Mouse (Mus musculus): ENCODE measurements around the gene Gsta4. TPM values are rescaled to one million over a fixed set of nuclear protein-coding genes. Genes with fewer than 3 reads are reported as not detected.

Gene Gsta4
- polyA plus RNA-seq, 1 experiment: 2.8 TPM

GRCm38 (mm10) chr9:78178197-78178596 is 4.4 kb upstream of the Gsta4 start:
- Histone ChIP-seq H3K27ac (ENCODE audit: insufficient read depth, low read length) (no peak overlapping the region), H3K27me3 (ENCODE audit: control insufficient read depth, insufficient read depth, low read length) (no peaks in the 10 kb centered on the region), H3K4me1 (ENCODE audit: control insufficient read depth, insufficient read depth, insufficient read length) (no peaks in the 10 kb centered on the region), H3K4me3 (ENCODE audit: extremely low read depth, insufficient read depth, insufficient read length) (no peak overlapping the region), H3K36me3 (ENCODE audit: control insufficient read depth, insufficient read depth, low read length) (no peaks in the 10 kb centered on the region)
- TF ChIP-seq POLR2A (IDR thresholded peaks at IDR 0.05; ENCODE audit: low read depth, low read length) (no peak), CTCF (IDR thresholded peaks at IDR 0.05; ENCODE audit: extremely low read depth, insufficient read depth, insufficient read length, insufficient replicate concordance) (no peak)
- no peak for DNase-seq (ENCODE audit: low read depth in 1 of 2, low spot score in 2 of 2)
- WGBS: 92% methylated on average over 5 of the region's 5 CpGs

GRCm38 (mm10) chr9:78179071-78179470 is 3.5 kb upstream of the Gsta4 start:
- WGBS: 91% methylated on average over 2 of the region's 2 CpGs

GRCm38 (mm10) chr9:78185686-78186085 is 3.1 kb downstream of the Gsta4 start:
- no peak for DNase-seq (ENCODE audit: low read depth in 1 of 2, low spot score in 2 of 2)
- Histone ChIP-seq H3K4me1 (ENCODE audit: control insufficient read depth, insufficient read depth, insufficient read length) (no peaks in the 10 kb centered on the region), H3K27ac (ENCODE audit: insufficient read depth, low read length) (no peak overlapping the region), H3K4me3 (ENCODE audit: extremely low read depth, insufficient read depth, insufficient read length) (no peak overlapping the region), H3K27me3 (ENCODE audit: control insufficient read depth, insufficient read depth, low read length) (no peaks in the 10 kb centered on the region), H3K36me3 (ENCODE audit: control insufficient read depth, insufficient read depth, low read length) (no peaks in the 10 kb centered on the region)
- WGBS: 86% methylated on average over 9 of the region's 9 CpGs
- TF ChIP-seq POLR2A (IDR thresholded peaks at IDR 0.05; ENCODE audit: low read depth, low read length): no peak

More at GRCm38 (mm10) chr9:78179071-78179470, 3.5 kb upstream of the Gsta4 start:
- no peak for DNase-seq (ENCODE audit: low read depth in 1 of 2, low spot score in 2 of 2)
- TF ChIP-seq POLR2A (IDR thresholded peaks at IDR 0.05; ENCODE audit: low read depth, low read length) (no peak), CTCF (IDR thresholded peaks at IDR 0.05; ENCODE audit: extremely low read depth, insufficient read depth, insufficient read length, insufficient replicate concordance) (no peak)
- no peaks in the 10 kb centered on the region for H3K36me3 ChIP-seq (ENCODE audit: control insufficient read depth, insufficient read depth, low read length)
- no peak overlapping the region for H3K4me3 ChIP-seq (ENCODE audit: extremely low read depth, insufficient read depth, insufficient read length)
- H3K27ac ChIP-seq (ENCODE audit: insufficient read depth, low read length): no peak overlapping the region
- no peaks in the 10 kb centered on the region for H3K4me1 ChIP-seq (ENCODE audit: control insufficient read depth, insufficient read depth, insufficient read length)
- no peaks in the 10 kb centered on the region for H3K27me3 ChIP-seq (ENCODE audit: control insufficient read depth, insufficient read depth, low read length)

DNA sequence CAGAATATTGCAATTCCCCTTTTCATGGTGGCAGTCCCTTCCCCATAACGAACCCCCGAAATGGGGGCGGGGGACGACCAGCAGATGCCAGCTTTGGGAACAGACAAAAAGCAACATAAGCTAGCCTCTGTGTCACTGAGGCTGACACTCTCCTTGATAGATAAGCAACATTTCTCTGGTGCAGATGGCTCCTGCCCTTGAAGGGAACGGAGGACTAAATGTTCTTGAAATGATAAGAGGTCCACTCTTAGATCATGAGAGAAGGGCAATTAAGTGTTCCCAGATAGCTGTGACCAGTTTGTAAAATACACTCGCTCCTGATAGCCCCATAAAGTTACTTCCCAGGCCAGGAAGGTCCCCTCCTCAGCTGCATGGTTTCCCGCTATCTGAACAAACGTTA is 6.3 kb downstream of the Gsta4 start:
- no peak overlapping the region for H3K27ac ChIP-seq (ENCODE audit: insufficient read depth, low read length)
- no peaks in the 10 kb centered on the region for H3K4me1 ChIP-seq (ENCODE audit: control insufficient read depth, insufficient read depth, insufficient read length)
- 83% methylated on average over 8 of the region's 8 CpGs for WGBS
- H3K36me3 ChIP-seq (ENCODE audit: control insufficient read depth, insufficient read depth, low read length): no peaks in the 10 kb centered on the region
- no peaks in the 10 kb centered on the region for H3K27me3 ChIP-seq (ENCODE audit: control insufficient read depth, insufficient read depth, low read length)
- TF ChIP-seq POLR2A (IDR thresholded peaks at IDR 0.05; ENCODE audit: low read depth, low read length) (no peak), CTCF (IDR thresholded peaks at IDR 0.05; ENCODE audit: extremely low read depth, insufficient read depth, insufficient read length, insufficient replicate concordance) (no peak)
- no peak overlapping the region for H3K4me3 ChIP-seq (ENCODE audit: extremely low read depth, insufficient read depth, insufficient read length)
- DNase-seq (ENCODE audit: low read depth in 1 of 2, low spot score in 2 of 2): no peak

GRCm38 (mm10) chr9:78190651-78191634 is 8.4 kb downstream of the Gsta4 start:
- 26% methylated on average over 19 of the region's 19 CpGs for WGBS
- Histone ChIP-seq H3K4me1 (ENCODE audit: control insufficient read depth, insufficient read depth, insufficient read length) (no peaks in the 10 kb centered on the region), H3K4me3 (ENCODE audit: extremely low read depth, insufficient read depth, insufficient read length) (no peak overlapping the region), H3K36me3 (ENCODE audit: control insufficient read depth, insufficient read depth, low read length) (no peaks in the 10 kb centered on the region), H3K27me3 (ENCODE audit: control insufficient read depth, insufficient read depth, low read length) (no peaks in the 10 kb centered on the region), H3K27ac (ENCODE audit: insufficient read depth, low read length) (no peak overlapping the region)
- DNase-seq (ENCODE audit: low read depth in 1 of 2, low spot score in 2 of 2): no peak
- TF ChIP-seq POLR2A (IDR thresholded peaks at IDR 0.05; ENCODE audit: low read depth, low read length) (no peak), CTCF (IDR thresholded peaks at IDR 0.05; ENCODE audit: extremely low read depth, insufficient read depth, insufficient read length, insufficient replicate concordance) (no peak)

DNA sequence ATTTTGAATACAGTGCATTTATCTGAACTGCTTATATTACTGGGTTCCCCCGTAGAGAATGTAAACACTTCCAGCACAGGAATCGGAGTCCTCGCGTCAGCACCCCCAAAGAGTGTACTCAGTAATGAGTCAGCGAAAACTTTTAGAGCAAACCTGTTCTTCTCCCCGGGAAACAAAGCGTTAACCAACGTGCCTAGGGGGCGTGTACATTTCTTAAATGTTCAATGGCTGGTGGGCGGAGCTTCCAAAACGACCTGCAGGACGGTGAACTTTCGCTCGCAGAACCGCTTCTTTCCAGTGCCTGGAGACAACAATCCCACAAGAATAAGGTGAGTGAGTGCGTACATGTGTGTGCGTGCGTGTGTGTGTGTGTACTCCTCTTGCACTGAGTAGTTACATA is 9.2 kb downstream of the Gsta4 start:
- DNase-seq (ENCODE audit: low read depth in 1 of 2, low spot score in 2 of 2): peak; percentile 18 to 37
- H3K27ac ChIP-seq (ENCODE audit: insufficient read depth, low read length): no peak overlapping the region
- H3K4me1 ChIP-seq (ENCODE audit: control insufficient read depth, insufficient read depth, insufficient read length): no peaks in the 10 kb centered on the region
- H3K27me3 ChIP-seq (ENCODE audit: control insufficient read depth, insufficient read depth, low read length): no peaks in the 10 kb centered on the region
- under 1% methylated on average over 18 of the region's 18 CpGs for WGBS
- TF ChIP-seq POLR2A (IDR thresholded peaks at IDR 0.05; ENCODE audit: low read depth, low read length) (no peak), CTCF (IDR thresholded peaks at IDR 0.05; ENCODE audit: extremely low read depth, insufficient read depth, insufficient read length, insufficient replicate concordance) (no peak)
- peak overlapping the region; percentile 54 for H3K4me3 ChIP-seq (ENCODE audit: extremely low read depth, insufficient read depth, insufficient read length)
- no peaks in the 10 kb centered on the region for H3K36me3 ChIP-seq (ENCODE audit: control insufficient read depth, insufficient read depth, low read length)

All from spleen, adult 2 months (tissue).